Mouse (Mus musculus): ENCODE data around the gene Tma16. TPM values are rescaled to one million over a fixed set of nuclear protein-coding genes. Genes with fewer than 3 reads are reported as not detected.

Gene Tma16
- 11.3 and 13.1 TPM in 2 replicates for polyA plus RNA-seq (2015; fragmentation: Nextera tagmentation; extraction: Ambion mirVana)

GRCm38 (mm10) chr8:66486084-66486763 is at the start of gene Tma16:
Gene Tma16, minus strand, starts transcription at chr8:66486530.
- 0 out of 2 replicates have a peak within 1 kb of the TSS, but pooled peaks have one; percentile 59 for H3K27ac ChIP-seq (replicated peaks)
- peak within 1 kb of the TSS; percentile 96 for H3K4me3 ChIP-seq (replicated peaks)
- H3K4me1 ChIP-seq = 0 out of 2 replicates have a peak, but pooled peaks cover 5% of the 10 kb centered on the region
- H3K9me3 ChIP-seq (replicated peaks) = no peaks in the 10 kb centered on the region
- WGBS = 0% methylated on average over 45 of the region's 45 CpGs
- ATAC-seq (ENCODE audit: insufficient number of reproducible peaks, low FRiP score, low TSS enrichment, low read depth) = peak; percentile 90
- H3K4me2 ChIP-seq (replicated peaks) = peak within 1 kb of the TSS; percentile 64
- H3K36me3 ChIP-seq = peaks cover 18% of the 10 kb centered on the region
- H3K9ac ChIP-seq = peak within 1 kb of the TSS; percentile 78
- no peaks in the 10 kb centered on the region for H3K27me3 ChIP-seq

GRCm38 (mm10) chr8:66520576-66520975 is 34.2 kb upstream of the Tma16 start:
- Histone ChIP-seq H3K9ac (no peak overlapping the region), H3K9me3 (replicated peaks) (no peaks in the 10 kb centered on the region), H3K4me2 (replicated peaks) (no peak overlapping the region), H3K27ac (replicated peaks) (no peak overlapping the region), H3K27me3 (no peaks in the 10 kb centered on the region), H3K4me3 (replicated peaks) (no peak overlapping the region), H3K36me3 (no peaks in the 10 kb centered on the region), H3K4me1 (no peaks in the 10 kb centered on the region)
- no peak for ATAC-seq (ENCODE audit: insufficient number of reproducible peaks, low FRiP score, low TSS enrichment, low read depth)

- Histone ChIP-seq H3K36me3 (no peaks in the 10 kb centered on the region), H3K9ac (no peak overlapping the region), H3K9me3 (replicated peaks) (no peaks in the 10 kb centered on the region), H3K4me1 (no peaks in the 10 kb centered on the region), H3K4me3 (replicated peaks) (no peak overlapping the region), H3K4me2 (replicated peaks) (no peak overlapping the region), H3K27ac (replicated peaks) (no peak overlapping the region), H3K27me3 (no peaks in the 10 kb centered on the region)
- ATAC-seq (ENCODE audit: insufficient number of reproducible peaks, low FRiP score, low TSS enrichment, low read depth) = no peak
- WGBS = 74% methylated on average over 2 of the region's 2 CpGs
These were observed 32.8 kb upstream of the Tma16 start for GRCm38 (mm10) chr8:66519149-66519548.

GRCm38 (mm10) chr8:66511537-66511936 is 25.2 kb upstream of the Tma16 start, which contains the start of gene Tktl2:
Gene Tktl2, plus strand, starts transcription at chr8:66511756.
- no peak within 1 kb of the TSS for H3K27ac ChIP-seq (replicated peaks)
- H3K36me3 ChIP-seq = no peaks in the 10 kb centered on the region
- 94% methylated on average over 22 of the region's 22 CpGs for WGBS
- H3K9ac ChIP-seq = no peak within 1 kb of the TSS
- no peaks in the 10 kb centered on the region for H3K9me3 ChIP-seq (replicated peaks)
- H3K4me2 ChIP-seq (replicated peaks) = no peak within 1 kb of the TSS
- H3K4me3 ChIP-seq (replicated peaks) = no peak within 1 kb of the TSS
- no peak for ATAC-seq (ENCODE audit: insufficient number of reproducible peaks, low FRiP score, low TSS enrichment, low read depth)
- H3K4me1 ChIP-seq = no peaks in the 10 kb centered on the region
- no peaks in the 10 kb centered on the region for H3K27me3 ChIP-seq

- H3K9me3 ChIP-seq (replicated peaks) = no peaks in the 10 kb centered on the region
- H3K4me2 ChIP-seq (replicated peaks) = no peak overlapping the region
- 80% methylated on average over 2 of the region's 2 CpGs for WGBS
- no peaks in the 10 kb centered on the region for H3K27me3 ChIP-seq
- H3K9ac ChIP-seq = no peak overlapping the region
- H3K27ac ChIP-seq (replicated peaks) = no peak overlapping the region
- ATAC-seq (ENCODE audit: insufficient number of reproducible peaks, low FRiP score, low TSS enrichment, low read depth) = no peak
- H3K36me3 ChIP-seq = no peaks in the 10 kb centered on the region
- no peak overlapping the region for H3K4me3 ChIP-seq (replicated peaks)
- no peaks in the 10 kb centered on the region for H3K4me1 ChIP-seq
These were observed 17.1 kb upstream of the Tma16 start for GRCm38 (mm10) chr8:66503381-66503780.

- no peaks in the 10 kb centered on the region for H3K9me3 ChIP-seq (replicated peaks)
- WGBS = 31% methylated on average over 4 of the region's 4 CpGs
- no peak overlapping the region for H3K27ac ChIP-seq (replicated peaks)
- no peaks in the 10 kb centered on the region for H3K4me1 ChIP-seq
- H3K9ac ChIP-seq = no peak overlapping the region
- no peaks in the 10 kb centered on the region for H3K36me3 ChIP-seq
- no peak for ATAC-seq (ENCODE audit: insufficient number of reproducible peaks, low FRiP score, low TSS enrichment, low read depth)
- no peak overlapping the region for H3K4me3 ChIP-seq (replicated peaks)
- H3K27me3 ChIP-seq = peaks cover 4% of the 10 kb centered on the region; the same call in 1 of the 2 replicates
- H3K4me2 ChIP-seq (replicated peaks) = no peak overlapping the region
These were observed 10.8 kb upstream of the Tma16 start for GRCm38 (mm10) chr8:66496998-66497577.

GRCm38 (mm10) chr8:66495726-66496125 is 9.4 kb upstream of the Tma16 start:
- ATAC-seq (ENCODE audit: insufficient number of reproducible peaks, low FRiP score, low TSS enrichment, low read depth) = peak; percentile 47; the same call in 1 of the 2 replicates
- Histone ChIP-seq H3K4me3 (replicated peaks) (no peak overlapping the region), H3K4me2 (replicated peaks) (no peak overlapping the region), H3K27ac (replicated peaks) (no peak overlapping the region), H3K9me3 (replicated peaks) (no peaks in the 10 kb centered on the region), H3K4me1 (no peaks in the 10 kb centered on the region), H3K27me3 (peaks cover 4% of the 10 kb centered on the region; the same call in 1 of the 2 replicates), H3K9ac (no peak overlapping the region), H3K36me3 (no peaks in the 10 kb centered on the region)
- WGBS = 6% methylated on average over 8 of the region's 8 CpGs

GRCm38 (mm10) chr8:66494496-66494895 is 8.2 kb upstream of the Tma16 start:
- Histone ChIP-seq H3K36me3 (no peaks in the 10 kb centered on the region), H3K27ac (replicated peaks) (no peak overlapping the region), H3K9ac (no peak overlapping the region), H3K4me3 (replicated peaks) (no peak overlapping the region), H3K27me3 (peaks cover 4% of the 10 kb centered on the region; the same call in 1 of the 2 replicates), H3K4me2 (replicated peaks) (no peak overlapping the region), H3K9me3 (replicated peaks) (no peaks in the 10 kb centered on the region), H3K4me1 (no peaks in the 10 kb centered on the region)
- 65% methylated on average over 2 of the region's 2 CpGs for WGBS
- ATAC-seq (ENCODE audit: insufficient number of reproducible peaks, low FRiP score, low TSS enrichment, low read depth) = no peak

GRCm38 (mm10) chr8:66490624-66491023 is 4.3 kb upstream of the Tma16 start:
- Histone ChIP-seq H3K36me3 (no peaks in the 10 kb centered on the region), H3K4me3 (replicated peaks) (no peak overlapping the region), H3K9ac (no peak overlapping the region), H3K4me1 (0 out of 2 replicates have a peak, but pooled peaks cover under 1% of the 10 kb centered on the region), H3K9me3 (replicated peaks) (no peaks in the 10 kb centered on the region), H3K27me3 (no peaks in the 10 kb centered on the region), H3K4me2 (replicated peaks) (no peak overlapping the region), H3K27ac (replicated peaks) (no peak overlapping the region)
- WGBS = 76% methylated on average over 4 of the region's 4 CpGs
- ATAC-seq (ENCODE audit: insufficient number of reproducible peaks, low FRiP score, low TSS enrichment, low read depth) = no peak

- H3K9me3 ChIP-seq (replicated peaks) = no peaks in the 10 kb centered on the region
- no peak overlapping the region for H3K4me2 ChIP-seq (replicated peaks)
- H3K27me3 ChIP-seq = no peaks in the 10 kb centered on the region
- H3K4me3 ChIP-seq (replicated peaks) = no peak overlapping the region
- WGBS = 51% methylated on average over 3 of the region's 3 CpGs
- H3K4me1 ChIP-seq = 0 out of 2 replicates have a peak, but pooled peaks cover 5% of the 10 kb centered on the region
- ATAC-seq (ENCODE audit: insufficient number of reproducible peaks, low FRiP score, low TSS enrichment, low read depth) = no peak
- no peak overlapping the region for H3K27ac ChIP-seq (replicated peaks)
- no peaks in the 10 kb centered on the region for H3K36me3 ChIP-seq
- no peak overlapping the region for H3K9ac ChIP-seq
These were observed 2.2 kb upstream of the Tma16 start for GRCm38 (mm10) chr8:66488556-66488955.

GRCm38 (mm10) chr8:66476880-66477279 is 9.4 kb downstream of the Tma16 start:
- ATAC-seq (ENCODE audit: insufficient number of reproducible peaks, low FRiP score, low TSS enrichment, low read depth) = no peak
- Histone ChIP-seq H3K36me3 (peaks cover 44% of the 10 kb centered on the region), H3K9ac (no peak overlapping the region), H3K4me3 (replicated peaks) (no peak overlapping the region), H3K4me1 (no peaks in the 10 kb centered on the region), H3K27me3 (no peaks in the 10 kb centered on the region), H3K4me2 (replicated peaks) (no peak overlapping the region), H3K9me3 (replicated peaks) (no peaks in the 10 kb centered on the region), H3K27ac (replicated peaks) (no peak overlapping the region)
- 95% methylated on average over 3 of the region's 3 CpGs for WGBS

All from embryonic facial prominence, embryonic 15.5 days (tissue).